Mouse (Mus musculus) liver, embryonic 13.5 days (tissue): ENCODE measurements around the gene Fam20a. TPM values are rescaled to one million over a fixed set of nuclear protein-coding genes. Genes with fewer than 3 reads are reported as not detected.

Experiments
- ATAC-seq: fragments of 200-750 bp; cut with Nextera tagmentation; 2 replicates; pipeline ENCODE4 v1.8.0; 2017; ENCODE audit warnings: low read depth, mild to moderate bottlenecking, moderate number of reproducible peaks, moderate library complexity
- DNase-seq: peaks from one replicate; pipeline ENCODE4 v3.0.0; 2022
- H3K27ac ChIP-seq: fragments of 300-500 bp; sonication (generic); 2 replicates; pipeline ENCODE4 v1.5.1; 2015; ENCODE audit warnings: moderate library complexity, mild to moderate bottlenecking, inconsistent platforms
- H3K27me3 ChIP-seq: fragments of 300-500 bp; sonication (generic); 2 replicates; pipeline ENCODE4 v1.6.1; 2015; ENCODE audit warnings: mild to moderate bottlenecking, inconsistent platforms
- H3K36me3 ChIP-seq: fragments of 300-500 bp; sonication (generic); 2 replicates; pipeline ENCODE4 v1.6.1; 2015; ENCODE audit warnings: mild to moderate bottlenecking, inconsistent platforms
- H3K4me1 ChIP-seq: fragments of 300-500 bp; sonication (generic); replicated peaks from 2 replicates; pipeline ENCODE4 v1.6.1; 2015; ENCODE audit warnings: inconsistent platforms
- H3K4me2 ChIP-seq: fragments of 300-500 bp; sonication (generic); 2 replicates; pipeline ENCODE4 v1.6.1; 2015; ENCODE audit warnings: inconsistent platforms, mild to moderate bottlenecking, moderate library complexity
- H3K4me3 ChIP-seq: fragments of 300-500 bp; sonication (generic); replicated peaks from 2 replicates; pipeline ENCODE4 v1.5.1; 2015; ENCODE audit warnings: mild to moderate bottlenecking, inconsistent platforms
- H3K9ac ChIP-seq: fragments of 300-500 bp; sonication (generic); 2 replicates; pipeline ENCODE4 v1.6.1; 2015; ENCODE audit warnings: mild to moderate bottlenecking, inconsistent platforms
- H3K9me3 ChIP-seq: fragments of 300-500 bp; sonication (generic); replicated peaks from 2 replicates; pipeline ENCODE4 v1.6.1; 2016; ENCODE audit warnings: inconsistent platforms
- WGBS: fragments of 180-500 bp; shearing (Covaris S2); methylation state at CpG from one replicate; pipeline ENCODE4 v1.1.7; 2015; ENCODE audit not compliant: insufficient replicate concordance; 5-methylcytosine and 5-hydroxymethylcytosine counted together
- polyA plus RNA-seq: library from polyadenylated mRNA; unstranded; fragments of >200 nt; fragmentation: Nextera tagmentation; extraction: Ambion mirVana; gene quantifications from 2 replicates; pipeline ENCODE4 v1.2.1, GENCODE M21; 2015

Fam20a gene
- polyA plus RNA-seq, 1 experiment from 2014 or later: 3.7 TPM

GRCm38 (mm10) chr11:109651566-109652024, 70.5 kb downstream of the Fam20a start:
- Histone ChIP-seq H3K9ac (peak overlapping the region; percentile 94), H3K4me1 (peaks cover 69% of the 10 kb centered on the region), H3K36me3 (peaks cover 31% of the 10 kb centered on the region), H3K27ac (peak overlapping the region; percentile 91), H3K27me3 (peaks cover 11% of the 10 kb centered on the region), H3K9me3 (no peaks in the 10 kb centered on the region), H3K4me2 (peak overlapping the region; percentile 94), H3K4me3 (peak overlapping the region; percentile 97)
- peak; percentile 3 for ATAC-seq
- 2% methylated on average over 21 of the region's 21 CpGs for WGBS
- peak; percentile 22 for DNase-seq

DNA sequence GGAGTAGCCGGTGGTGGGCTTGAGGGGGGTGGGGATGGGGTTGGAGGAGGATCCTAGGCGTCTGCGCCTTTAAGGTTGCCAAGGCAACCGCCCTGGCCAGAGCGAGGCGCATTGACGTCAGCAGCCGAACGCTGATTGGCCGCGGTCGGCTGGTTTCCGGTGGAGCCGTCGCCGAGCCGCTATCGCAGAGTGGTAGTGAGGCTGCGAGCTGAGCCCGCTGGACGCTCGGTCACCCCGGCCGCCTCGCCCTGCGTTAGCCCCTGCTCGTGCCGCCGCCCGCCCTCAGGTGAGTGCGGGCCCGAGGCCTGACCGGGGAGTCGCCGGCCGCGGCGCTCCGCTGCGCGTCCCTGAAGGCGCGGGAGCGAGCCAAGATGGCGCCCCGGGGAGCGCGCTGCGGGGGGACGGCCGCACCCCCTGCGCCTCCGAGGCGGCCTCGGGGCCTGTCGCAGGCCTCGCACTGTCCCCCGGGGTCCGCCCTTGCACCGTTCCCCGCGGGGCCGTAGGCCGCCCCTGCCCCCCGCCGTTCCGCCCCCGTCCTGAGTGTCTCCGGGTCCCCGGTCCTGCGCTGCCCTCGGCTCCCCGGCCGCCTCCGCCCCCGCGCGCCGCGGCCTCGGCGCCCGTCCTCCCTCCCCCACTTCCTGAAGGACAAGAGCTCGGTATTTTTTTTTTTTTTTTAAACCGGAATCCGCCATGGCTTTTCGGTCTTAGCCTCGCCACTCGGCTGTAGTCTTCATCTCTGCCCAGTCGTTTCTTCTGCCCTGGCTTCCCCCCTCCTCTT, 71.1 kb downstream of the Fam20a start:
- Histone ChIP-seq H3K27ac (peak overlapping the region; percentile 91), H3K27me3 (peaks cover 11% of the 10 kb centered on the region), H3K4me1 (peaks cover 63% of the 10 kb centered on the region), H3K9me3 (no peaks in the 10 kb centered on the region), H3K36me3 (peaks cover 26% of the 10 kb centered on the region), H3K4me2 (peak overlapping the region; percentile 94), H3K9ac (peak overlapping the region; percentile 94), H3K4me3 (peak overlapping the region; percentile 97)
- peak; percentile 93 for ATAC-seq
- peak; percentile 84 for DNase-seq
- WGBS: under 1% methylated on average over 84 of the region's 90 CpGs

DNA sequence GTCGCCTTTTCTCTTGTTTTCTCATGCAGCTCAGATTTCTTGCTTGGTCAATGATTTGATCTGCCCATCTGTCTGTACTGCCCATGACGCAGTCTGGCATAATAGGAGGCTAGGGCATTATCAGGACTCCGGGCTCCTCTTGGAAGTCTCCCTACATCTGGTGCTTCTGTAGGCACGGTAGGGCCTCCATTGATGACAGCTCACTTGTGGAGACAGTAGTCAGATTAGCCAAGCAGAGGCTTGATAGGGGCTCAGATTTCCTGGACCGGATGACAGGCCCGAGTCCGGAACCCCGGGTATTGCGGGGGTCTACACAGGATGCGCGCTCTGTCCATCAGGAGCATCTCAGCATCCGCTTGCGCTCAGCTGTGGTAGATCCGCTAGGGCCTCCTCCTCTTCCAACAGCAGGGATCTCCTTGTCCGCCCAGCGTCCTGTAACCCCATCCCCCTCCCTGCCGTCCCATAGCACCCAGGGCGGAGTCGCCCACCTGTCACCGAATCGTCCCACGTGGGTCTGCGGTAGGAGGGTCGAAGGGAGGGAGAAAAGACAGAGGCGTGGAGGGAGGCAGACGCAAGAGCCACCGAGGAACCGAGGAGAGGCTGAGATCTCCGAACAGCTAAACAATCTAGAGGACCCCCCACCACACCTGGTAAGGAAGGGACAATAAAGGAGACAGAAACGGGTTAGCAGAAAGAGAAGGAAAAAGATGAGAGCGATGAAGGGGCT, 71.9 kb downstream of the Fam20a start:
- ATAC-seq (peak; percentile 45), DNase-seq (peak; percentile 60)
- Histone ChIP-seq H3K9ac (peak overlapping the region; percentile 94), H3K9me3 (no peaks in the 10 kb centered on the region), H3K4me1 (peaks cover 55% of the 10 kb centered on the region), H3K36me3 (peaks cover 19% of the 10 kb centered on the region), H3K4me2 (peak overlapping the region; percentile 94), H3K4me3 (peak overlapping the region; percentile 97), H3K27me3 (peaks cover 11% of the 10 kb centered on the region), H3K27ac (no peak overlapping the region)
- WGBS: under 1% methylated on average over 31 of the region's 31 CpGs

- 4% methylated on average over 8 of the region's 8 CpGs for WGBS
Measured at GRCm38 (mm10) chr11:109649206-109649605, 72.9 kb downstream of the Fam20a start, which contains the start of gene Prkar1a. Gene Prkar1a, plus strand, starts transcription at chr11:109649405.

GRCm38 (mm10) chr11:109648510-109648909, 73.6 kb downstream of the Fam20a start:
- Histone ChIP-seq H3K4me3 (no peak overlapping the region), H3K27ac (no peak overlapping the region), H3K9ac (no peak overlapping the region), H3K36me3 (peaks cover 3% of the 10 kb centered on the region), H3K4me1 (peaks cover 41% of the 10 kb centered on the region), H3K27me3 (peaks cover 11% of the 10 kb centered on the region), H3K4me2 (peak overlapping the region; percentile 94; the same call in 1 of the 2 replicates), H3K9me3 (no peaks in the 10 kb centered on the region)
- WGBS: 19% methylated on average over 7 of the region's 7 CpGs
- ATAC-seq (no peak), DNase-seq (no peak)

More at GRCm38 (mm10) chr11:109649206-109649605, 72.9 kb downstream of the Fam20a start, which contains the start of gene Prkar1a:
- Histone ChIP-seq H3K9ac (peak within 1 kb of the TSS; percentile 94), H3K36me3 (peaks cover 10% of the 10 kb centered on the region), H3K27ac (no peak within 1 kb of the TSS), H3K4me1 (peaks cover 47% of the 10 kb centered on the region), H3K4me2 (peak within 1 kb of the TSS; percentile 94), H3K9me3 (no peaks in the 10 kb centered on the region), H3K27me3 (peaks cover 11% of the 10 kb centered on the region), H3K4me3 (peak within 1 kb of the TSS; percentile 97)
- DNase-seq (no peak), ATAC-seq (no peak)

DNA sequence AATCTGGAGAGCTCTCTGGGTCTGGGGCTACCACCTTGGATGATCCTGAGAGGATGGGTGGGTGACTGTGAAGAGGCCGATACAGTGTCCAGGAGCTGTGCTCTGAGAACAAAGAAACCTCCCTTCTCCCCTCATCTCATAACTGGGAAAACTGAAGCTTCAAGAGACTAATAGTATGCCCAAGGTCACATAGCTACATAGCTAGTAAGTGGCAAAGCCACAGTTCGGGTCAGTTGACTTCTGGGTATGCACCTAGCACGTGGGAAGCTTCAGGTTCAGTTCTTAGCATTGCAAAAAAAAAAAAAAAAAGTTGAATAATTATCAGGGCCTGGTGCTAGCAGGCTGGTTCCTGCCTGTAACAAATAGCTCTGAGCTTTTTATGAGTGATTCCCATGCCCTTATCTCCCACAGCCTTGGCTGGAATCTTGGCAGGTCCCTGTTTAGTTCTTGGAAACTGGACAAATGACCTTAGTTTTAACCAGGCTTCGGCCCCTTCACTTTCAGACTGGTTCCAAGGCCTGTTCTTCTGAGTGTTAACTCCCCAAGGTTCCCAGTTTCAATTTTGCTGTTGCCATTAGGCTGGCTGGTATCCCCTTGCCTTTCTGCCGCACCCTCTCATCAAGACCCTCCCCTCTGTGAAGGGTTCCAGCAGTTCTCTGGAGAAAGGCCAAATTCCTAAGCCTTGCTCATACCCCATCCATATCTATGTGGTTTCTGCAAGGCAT, 80.4 kb downstream of the Fam20a start:
- DNase-seq (no peak), ATAC-seq (no peak)
- no peak overlapping the region for H3K4me3 ChIP-seq
- 56% methylated on average over 5 of the region's 5 CpGs for WGBS
- no peak overlapping the region for H3K4me2 ChIP-seq
- no peaks in the 10 kb centered on the region for H3K36me3 ChIP-seq
- no peaks in the 10 kb centered on the region for H3K9me3 ChIP-seq
- H3K27ac ChIP-seq: no peak overlapping the region
- no peak overlapping the region for H3K9ac ChIP-seq
- no peaks in the 10 kb centered on the region for H3K4me1 ChIP-seq
- H3K27me3 ChIP-seq: 0 out of 2 replicates have a peak, but pooled peaks cover 5% of the 10 kb centered on the region

DNA sequence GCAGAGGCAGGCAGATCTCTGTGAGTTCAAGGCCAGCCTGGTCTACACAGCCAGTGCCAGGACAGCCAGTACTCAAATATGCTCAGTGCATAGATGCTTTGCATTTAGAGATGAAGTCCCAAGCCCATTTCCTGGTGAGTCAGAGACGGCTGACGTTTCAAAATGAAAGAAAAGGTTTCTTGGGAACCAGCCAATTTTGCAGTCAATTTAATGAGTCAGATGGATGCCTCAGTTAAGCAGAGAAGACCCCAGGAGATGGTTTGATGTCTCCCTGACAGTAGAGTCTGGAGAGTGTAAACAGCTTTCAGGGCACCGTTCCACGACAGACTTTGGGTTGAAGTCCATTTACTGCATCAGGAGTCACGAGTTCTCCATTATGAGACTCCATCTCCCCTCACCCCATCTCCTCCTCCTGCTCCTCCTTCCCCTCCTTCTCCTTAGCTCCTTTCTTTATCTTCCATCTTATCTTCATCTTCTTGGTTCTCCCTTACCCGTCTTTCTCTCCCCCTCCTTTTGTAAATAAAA, 86.1 kb downstream of the Fam20a start:
- ATAC-seq: no peak
- Histone ChIP-seq H3K9me3 (no peaks in the 10 kb centered on the region), H3K9ac (no peak overlapping the region), H3K27ac (no peak overlapping the region), H3K4me3 (no peak overlapping the region), H3K4me2 (no peak overlapping the region), H3K36me3 (no peaks in the 10 kb centered on the region), H3K27me3 (no peaks in the 10 kb centered on the region), H3K4me1 (no peaks in the 10 kb centered on the region)
- WGBS: 59% methylated on average over 6 of the region's 6 CpGs
- DNase-seq: no peak

GRCm38 (mm10) chr11:109634928-109635327, 87.2 kb downstream of the Fam20a start:
- Histone ChIP-seq H3K9me3 (no peaks in the 10 kb centered on the region), H3K4me1 (no peaks in the 10 kb centered on the region), H3K36me3 (no peaks in the 10 kb centered on the region), H3K4me3 (no peak overlapping the region), H3K27ac (no peak overlapping the region), H3K27me3 (no peaks in the 10 kb centered on the region), H3K9ac (no peak overlapping the region), H3K4me2 (no peak overlapping the region)
- DNase-seq: no peak
- WGBS: 77% methylated on average over 9 of the region's 9 CpGs
- ATAC-seq: no peak

DNA sequence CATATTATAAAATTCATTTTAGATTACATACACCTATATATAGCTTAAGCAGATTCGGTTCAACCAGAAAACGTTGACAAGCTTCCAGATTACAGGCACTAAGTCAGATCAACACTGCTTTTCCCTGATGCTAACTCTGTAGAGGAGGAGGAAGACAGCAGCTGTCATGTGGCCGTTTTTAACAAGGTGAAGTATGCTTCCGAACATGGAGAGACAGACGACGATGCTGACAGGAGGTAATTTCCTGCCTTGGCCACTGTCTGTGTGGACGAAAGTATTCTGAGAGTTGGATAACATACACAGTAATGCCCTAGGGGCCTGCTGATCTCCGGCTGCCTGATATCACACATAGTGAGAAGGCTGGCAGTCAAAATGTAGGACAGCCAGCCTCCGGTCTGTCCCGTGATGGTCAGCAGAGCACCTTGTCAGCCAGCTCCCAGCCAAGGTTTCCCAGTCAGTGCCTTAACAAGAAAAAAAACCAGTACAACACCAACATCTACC, 93.0 kb downstream of the Fam20a start:
- Histone ChIP-seq H3K9ac (no peak overlapping the region), H3K27ac (no peak overlapping the region), H3K27me3 (no peaks in the 10 kb centered on the region), H3K4me1 (peaks cover 19% of the 10 kb centered on the region), H3K36me3 (no peaks in the 10 kb centered on the region), H3K4me3 (no peak overlapping the region), H3K4me2 (no peak overlapping the region), H3K9me3 (no peaks in the 10 kb centered on the region)
- DNase-seq: no peak
- no peak for ATAC-seq
- WGBS: 63% methylated on average over 10 of the region's 10 CpGs

DNA sequence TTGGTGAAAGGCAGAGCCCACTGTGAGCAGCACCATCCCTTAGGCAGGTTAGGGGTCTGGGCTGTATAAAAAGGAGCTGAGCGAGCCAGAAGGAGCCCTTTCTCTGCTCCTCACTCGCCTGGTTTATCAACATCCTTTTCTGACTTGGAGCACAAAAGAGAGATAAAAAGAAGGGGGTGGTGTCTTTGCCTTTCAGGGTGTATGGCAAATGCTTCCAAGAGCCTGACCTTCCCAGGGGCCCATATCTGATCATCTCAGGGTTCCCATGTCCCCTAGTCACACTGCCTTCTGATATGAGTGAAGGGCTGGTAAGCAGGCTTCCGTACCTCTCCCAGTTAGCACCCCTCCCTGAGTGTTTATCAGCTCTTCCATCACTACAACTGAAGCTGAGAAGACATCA, 94.0 kb downstream of the Fam20a start:
- Histone ChIP-seq H3K36me3 (no peaks in the 10 kb centered on the region), H3K27me3 (no peaks in the 10 kb centered on the region), H3K9ac (no peak overlapping the region), H3K9me3 (no peaks in the 10 kb centered on the region), H3K27ac (no peak overlapping the region), H3K4me1 (peaks cover 19% of the 10 kb centered on the region), H3K4me2 (no peak overlapping the region), H3K4me3 (no peak overlapping the region)
- DNase-seq: no peak
- WGBS: 30% methylated on average over 3 of the region's 3 CpGs
- ATAC-seq: peak; percentile 81
